Mouse (Mus musculus) ES-E14 (cell line): Measurements from ENCODE around the gene Fhl2. TPM values are rescaled to one million over a fixed set of nuclear protein-coding genes. Genes with fewer than 3 reads are reported as not detected.

Source experiments
- DNase-seq: peaks from one replicate; pipeline ENCODE4 v3.0.0-alpha.2; 2013; ENCODE audit warnings: low read depth, low spot score
- H3K27ac ChIP-seq: 2 replicates; pipeline ENCODE4 v1.5.1; 2012; ENCODE audit warnings: low read depth, mild to moderate bottlenecking, low read length, moderate library complexity, mixed read lengths; ENCODE audit not compliant: poor library complexity, insufficient read depth, severe bottlenecking
- H3K36me3 ChIP-seq: 2 replicates; pipeline ENCODE4 v1.6.1; 2012; ENCODE audit warnings: mild to moderate bottlenecking, low read length, moderate library complexity, mixed read lengths; ENCODE audit not compliant: control insufficient read depth, poor library complexity, insufficient read depth, severe bottlenecking
- H3K4me1 ChIP-seq, 2 experiments: fragments of 150-350 bp in 1 of 2; sonication (generic) in 1 of 2; 2 replicates each; pipeline ENCODE4 v1.6.1; 2012; ENCODE audit warnings: low read length in 2 of 2, mild to moderate bottlenecking in 1 of 2, mixed read lengths in 1 of 2; ENCODE audit not compliant: control insufficient read depth in 2 of 2, insufficient read depth in 2 of 2, poor library complexity in 1 of 2
- H3K4me3 ChIP-seq, 2 experiments: fragments of 150-350 bp in 1 of 2; sonication (generic) in 1 of 2; 2 replicates each; pipeline ENCODE4 v1.5.1; 2012; ENCODE audit warnings: low read length in 2 of 2, low read depth in 1 of 2, mild to moderate bottlenecking in 1 of 2, mixed read lengths in 1 of 2; ENCODE audit not compliant: insufficient read depth in 1 of 2, poor library complexity in 1 of 2, severe bottlenecking in 1 of 2
- H3K9ac ChIP-seq: 2 replicates; pipeline ENCODE4 v1.6.1; 2012; ENCODE audit warnings: low read depth, mild to moderate bottlenecking, low read length, mixed read lengths; ENCODE audit not compliant: poor library complexity, insufficient read depth, severe bottlenecking
- H3K9me3 ChIP-seq: fragments of 150-350 bp; sonication (generic); 2 replicates; pipeline ENCODE4 v1.6.1; 2012; ENCODE audit warnings: low read depth, mild to moderate bottlenecking, low read length; ENCODE audit not compliant: control insufficient read depth, insufficient read depth
- CHD2 ChIP-seq: IDR thresholded peaks from 2 replicates; pipeline ENCODE4 v1.6.1; 2014; ENCODE audit warnings: mild to moderate bottlenecking, low read depth, low read length, inconsistent platforms
- HCFC1 ChIP-seq: IDR thresholded peaks from 2 replicates; pipeline ENCODE4 v1.6.1; 2012; ENCODE audit warnings: low read length, inconsistent platforms, borderline replicate concordance; ENCODE audit not compliant: insufficient read depth
- MAFK ChIP-seq: IDR thresholded peaks from 2 replicates; pipeline ENCODE4 v1.6.1; 2014; ENCODE audit warnings: mild to moderate bottlenecking, low read depth, low read length, inconsistent platforms; ENCODE audit not compliant: insufficient read depth
- ZC3H11A ChIP-seq: IDR thresholded peaks from 2 replicates; pipeline ENCODE4 v1.6.1; 2012; ENCODE audit warnings: low read depth, mild to moderate bottlenecking, inconsistent platforms, low read length, borderline replicate concordance
- ZNF384 ChIP-seq: IDR thresholded peaks from 2 replicates; pipeline ENCODE4 v1.6.1; 2012; ENCODE audit warnings: low read depth, low read length, inconsistent platforms
- in situ Hi-C, 2 experiments: fragments of 600-800 bp; cut with MboI; formaldehyde crosslinking; loops; one replicate each; pipeline ENCODE4 v1.15.1; 2025; ENCODE audit warnings: low sequenced_read_pairs in 2 of 2, inconsistent platforms in 1 of 2; ENCODE audit not compliant: unreplicated experiment in 2 of 2
- total RNA-seq: library from RNA; depleted of rRNA; stranded (reverse); fragments of 300-350 nt; gene quantifications from 2 replicates; pipeline ENCODE4 v1.2.3, GENCODE M21; 2012

Gene Fhl2
- total RNA-seq, 1 experiment: 27.4 TPM

DNA sequence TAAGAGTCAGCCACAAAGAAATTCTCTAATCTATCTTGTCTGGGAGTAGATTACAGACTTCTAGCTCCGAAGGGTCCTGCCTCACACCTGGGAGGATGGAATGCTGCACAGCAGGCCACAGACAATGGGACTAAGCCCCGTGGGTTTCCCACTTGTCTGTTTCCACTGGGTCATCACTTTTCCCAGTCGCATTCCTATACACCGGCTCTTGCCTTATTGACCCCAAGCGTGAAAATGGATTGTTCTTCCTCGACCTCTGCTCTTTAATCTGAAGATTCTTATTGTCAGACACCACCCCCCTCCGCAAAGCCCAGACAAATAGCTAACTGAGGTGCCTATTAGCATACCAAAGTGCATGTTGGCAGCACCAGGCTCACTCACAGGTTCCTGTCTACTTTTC lies 10.4 kb downstream of the Fhl2 start:
- Histone ChIP-seq H3K9me3 (no peaks in the 10 kb centered on the region), H3K4me1 (peaks cover 0 to 9% of the 10 kb centered on the region in 2 experiments; a peak in 1 of 4 replicates), H3K9ac (no peak overlapping the region), H3K27ac (no peak overlapping the region), H3K4me3 (no peak overlapping the region), H3K36me3 (no peaks in the 10 kb centered on the region)
- no peak for TF ChIP-seq ZNF384
- TF ChIP-seq CHD2: no peak
- TF ChIP-seq MAFK: peak; percentile 65; the same call in 1 of the 2 replicates
- no peak for TF ChIP-seq ZC3H11A
- TF ChIP-seq HCFC1: no peak
- DNase-seq: no peak
- in situ Hi-C loops: no loop called here

DNA sequence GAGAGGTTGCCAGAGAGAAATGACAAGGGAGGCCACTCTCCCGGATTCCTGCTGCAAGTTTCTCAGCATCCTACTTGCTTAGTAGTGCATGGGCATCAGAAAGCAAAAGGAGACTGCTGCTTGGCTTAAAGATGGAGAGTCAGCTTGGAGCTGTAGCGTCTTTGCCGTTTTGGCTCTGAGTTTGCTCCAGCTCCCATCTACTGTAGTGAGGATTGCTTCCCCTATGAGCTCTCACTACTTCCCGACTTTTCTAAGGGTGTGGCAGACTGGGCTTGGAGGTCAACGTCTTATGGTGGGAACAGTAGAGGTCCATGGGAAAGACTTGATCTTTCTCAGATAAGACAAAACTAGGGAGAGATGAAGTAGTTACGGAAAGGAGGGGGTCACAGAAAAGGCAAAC lies 15.9 kb downstream of the Fhl2 start:
- no peak overlapping the region for H3K27ac ChIP-seq
- H3K9me3 ChIP-seq: no peaks in the 10 kb centered on the region
- H3K4me1 ChIP-seq: no peaks in the 10 kb centered on the region
- H3K4me3 ChIP-seq: no peak overlapping the region
- in situ Hi-C loops: no loop called here
- no peaks in the 10 kb centered on the region for H3K36me3 ChIP-seq
- TF ChIP-seq CHD2 (no peak), MAFK (no peak), ZC3H11A (no peak), ZNF384 (no peak), HCFC1 (no peak)
- no peak overlapping the region for H3K9ac ChIP-seq
- DNase-seq: no peak

DNA sequence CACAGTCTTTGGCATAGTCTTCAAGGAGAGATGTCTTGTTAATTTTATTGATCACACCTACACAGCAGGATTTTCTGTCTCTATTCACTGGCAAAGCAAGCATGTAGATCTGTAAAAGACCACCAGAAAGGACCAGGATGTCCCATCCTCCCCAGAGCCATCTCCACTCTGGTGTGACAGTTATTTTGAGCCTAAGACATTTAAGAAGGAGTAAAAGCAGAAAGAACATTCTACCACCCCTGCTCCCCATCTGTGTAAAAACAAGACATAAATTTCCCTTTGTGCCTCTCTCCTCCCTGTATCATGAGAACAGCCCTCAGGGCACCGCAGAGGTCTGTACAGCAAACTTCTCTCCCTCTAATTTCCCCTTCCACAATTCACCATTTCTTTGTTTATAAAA lies 18.0 kb downstream of the Fhl2 start:
- no peaks in the 10 kb centered on the region for H3K9me3 ChIP-seq
- in situ Hi-C loops: no loop called here
- TF ChIP-seq MAFK: no peak
- TF ChIP-seq ZNF384: no peak
- TF ChIP-seq ZC3H11A: no peak
- no peak for TF ChIP-seq CHD2
- H3K4me1 ChIP-seq: no peaks in the 10 kb centered on the region
- H3K4me3 ChIP-seq: no peak overlapping the region
- DNase-seq: no peak
- no peaks in the 10 kb centered on the region for H3K36me3 ChIP-seq
- H3K9ac ChIP-seq: no peak overlapping the region
- no peak overlapping the region for H3K27ac ChIP-seq

DNA sequence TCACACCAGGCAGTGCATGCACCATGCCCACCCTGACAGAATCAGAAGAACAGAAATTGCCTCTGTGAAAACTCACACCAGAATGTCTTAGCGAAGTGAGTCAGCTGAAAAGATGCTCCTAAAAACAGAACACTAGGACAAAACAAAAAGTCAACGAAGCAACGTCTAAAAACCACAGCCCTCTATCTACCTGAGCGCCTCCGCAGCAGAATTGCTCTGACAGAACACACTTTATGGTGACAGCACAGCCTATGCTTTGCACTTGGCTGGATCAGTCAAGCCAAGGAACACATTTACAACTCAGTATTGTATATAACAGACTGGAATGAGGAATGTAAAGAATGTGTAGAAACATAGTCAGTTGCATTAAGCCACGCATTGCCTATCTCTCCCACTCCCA lies 18.4 kb downstream of the Fhl2 start:
- no peak for TF ChIP-seq CHD2
- TF ChIP-seq HCFC1: no peak
- TF ChIP-seq ZC3H11A: no peak
- TF ChIP-seq ZNF384: no peak
- TF ChIP-seq MAFK: no peak
- Histone ChIP-seq H3K27ac (no peak overlapping the region), H3K36me3 (no peaks in the 10 kb centered on the region), H3K4me3 (no peak overlapping the region), H3K4me1 (no peaks in the 10 kb centered on the region), H3K9me3 (no peaks in the 10 kb centered on the region), H3K9ac (no peak overlapping the region)
- in situ Hi-C loops: no loop called here
- no peak for DNase-seq
